Mouse (Mus musculus) urinary bladder, adult 18-20 months (tissue): ENCODE data around the gene Cry2.
"Not testable (repeated sequence)": the region's sequence is repeated elsewhere in the genome, so short reads cannot be mapped to it uniquely, and the experiment has no call there.

Source experiments
- DNase-seq, 2 experiments: peaks; one replicate each; pipeline ENCODE4 v3.0.0; 2022; ENCODE audit warnings: low spot score in 2 of 2, mixed read lengths in 2 of 2

Gene Cry2

GRCm38 (mm10) chr2:92433578-92434374 lies at the start of gene Cry2:
TSS of gene Cry2 (minus strand) at chr2:92434043.
- DNase-seq: peak; percentile 95 to 98

- no peak for DNase-seq
Measured at GRCm38 (mm10) chr2:92483505-92483904, 49.7 kb upstream of the Cry2 start.

GRCm38 (mm10) chr2:92482551-92482950 lies 48.7 kb upstream of the Cry2 start:
- DNase-seq: no peak

GRCm38 (mm10) chr2:92478313-92478688 lies 44.5 kb upstream of the Cry2 start:
- DNase-seq: no peak

- DNase-seq: no peak
Measured at GRCm38 (mm10) chr2:92477672-92478312, 43.9 kb upstream of the Cry2 start.

GRCm38 (mm10) chr2:92476580-92476979 lies 42.7 kb upstream of the Cry2 start:
- DNase-seq: not testable (repeated sequence)

- no peak for DNase-seq
Measured at GRCm38 (mm10) chr2:92475711-92476110, 41.9 kb upstream of the Cry2 start.

GRCm38 (mm10) chr2:92474920-92475319 lies 41.1 kb upstream of the Cry2 start:
- DNase-seq: no peak

- no peak for DNase-seq
Measured at GRCm38 (mm10) chr2:92471886-92472670, 38.2 kb upstream of the Cry2 start.

GRCm38 (mm10) chr2:92464690-92465089 lies 30.8 kb upstream of the Cry2 start:
- no peak for DNase-seq

GRCm38 (mm10) chr2:92461215-92461614 lies 27.4 kb upstream of the Cry2 start:
- no peak for DNase-seq

- peak; percentile 29 to 55 for DNase-seq
Measured at GRCm38 (mm10) chr2:92459921-92460707, 26.3 kb upstream of the Cry2 start, which contains the start of gene Slc35c1. TSS of gene Slc35c1 (minus strand) at chr2:92460538.

- peak; percentile 67 to 80 for DNase-seq
Measured at GRCm38 (mm10) chr2:92459141-92459920, 25.5 kb upstream of the Cry2 start.

GRCm38 (mm10) chr2:92458481-92458880 lies 24.6 kb upstream of the Cry2 start:
- no peak for DNase-seq

GRCm38 (mm10) chr2:92456970-92457530 lies 23.2 kb upstream of the Cry2 start:
- DNase-seq: no peak

- no peak for DNase-seq
Measured at GRCm38 (mm10) chr2:92455704-92456103, 21.9 kb upstream of the Cry2 start.

GRCm38 (mm10) chr2:92454166-92454565 lies 20.3 kb upstream of the Cry2 start:
- DNase-seq: no peak

- no peak for DNase-seq
Measured at GRCm38 (mm10) chr2:92451126-92451525, 17.3 kb upstream of the Cry2 start.

GRCm38 (mm10) chr2:92447121-92447740 lies 13.4 kb upstream of the Cry2 start:
- DNase-seq: no peak

- DNase-seq: no peak
Measured at GRCm38 (mm10) chr2:92446656-92447055, 12.8 kb upstream of the Cry2 start.
